Mouse (Mus musculus) neural tube, embryonic 15.5 days (tissue): ENCODE data around the gene Plcb4. TPM values are rescaled to one million over a fixed set of nuclear protein-coding genes. Genes with fewer than 3 reads are reported as not detected.
"Not testable (repeated sequence)": the region's sequence is repeated elsewhere in the genome, so short reads cannot be mapped to it uniquely, and the experiment has no call there.

Experiments used
- ATAC-seq: fragments of 200-750 bp; cut with Nextera tagmentation; 2 replicates; pipeline ENCODE4 v1.8.0; 2017; ENCODE audit warnings: mild to moderate bottlenecking, moderate TSS enrichment, moderate library complexity; ENCODE audit not compliant: low FRiP score
- H3K27ac ChIP-seq: fragments of 300-500 bp; sonication (generic); replicated peaks from 2 replicates; pipeline ENCODE4 v1.5.1; 2015; ENCODE audit warnings: mild to moderate bottlenecking, inconsistent platforms
- H3K27me3 ChIP-seq: fragments of 300-500 bp; sonication (generic); replicated peaks from 2 replicates; pipeline ENCODE4 v1.6.1; 2015; ENCODE audit warnings: inconsistent platforms
- H3K36me3 ChIP-seq: fragments of 300-500 bp; sonication (generic); 2 replicates; pipeline ENCODE4 v1.6.1; 2015; ENCODE audit warnings: inconsistent platforms
- H3K4me1 ChIP-seq: fragments of 300-500 bp; sonication (generic); 2 replicates; pipeline ENCODE4 v1.6.1; 2015; ENCODE audit warnings: inconsistent platforms
- H3K4me2 ChIP-seq: fragments of 300-500 bp; sonication (generic); 2 replicates; pipeline ENCODE4 v1.6.1; 2015; ENCODE audit warnings: inconsistent platforms, mild to moderate bottlenecking, moderate library complexity
- H3K4me3 ChIP-seq: fragments of 300-500 bp; sonication (generic); replicated peaks from 2 replicates; pipeline ENCODE4 v1.5.1; 2015; ENCODE audit warnings: mild to moderate bottlenecking, inconsistent platforms
- H3K9ac ChIP-seq: fragments of 300-500 bp; sonication (generic); replicated peaks from 2 replicates; pipeline ENCODE4 v1.6.1; 2015; ENCODE audit warnings: mild to moderate bottlenecking, inconsistent platforms
- H3K9me3 ChIP-seq: fragments of 300-500 bp; sonication (generic); replicated peaks from 2 replicates; pipeline ENCODE4 v1.6.1; 2016; ENCODE audit warnings: inconsistent platforms
- WGBS: fragments of 180-500 bp; shearing (Covaris S2); methylation state at CpG from one replicate; pipeline ENCODE4 v1.1.7; 2015; ENCODE audit warnings: mixed read lengths; 5-methylcytosine and 5-hydroxymethylcytosine counted together
- polyA plus RNA-seq: library from polyadenylated mRNA; unstranded; fragments of >200 nt; fragmentation: Nextera tagmentation; extraction: Ambion mirVana; gene quantifications from 2 replicates; pipeline ENCODE4 v1.2.1, GENCODE M21; 2015

Gene Plcb4
- polyA plus RNA-seq, 1 experiment from 2014 or later, result 35.5 TPM

DNA sequence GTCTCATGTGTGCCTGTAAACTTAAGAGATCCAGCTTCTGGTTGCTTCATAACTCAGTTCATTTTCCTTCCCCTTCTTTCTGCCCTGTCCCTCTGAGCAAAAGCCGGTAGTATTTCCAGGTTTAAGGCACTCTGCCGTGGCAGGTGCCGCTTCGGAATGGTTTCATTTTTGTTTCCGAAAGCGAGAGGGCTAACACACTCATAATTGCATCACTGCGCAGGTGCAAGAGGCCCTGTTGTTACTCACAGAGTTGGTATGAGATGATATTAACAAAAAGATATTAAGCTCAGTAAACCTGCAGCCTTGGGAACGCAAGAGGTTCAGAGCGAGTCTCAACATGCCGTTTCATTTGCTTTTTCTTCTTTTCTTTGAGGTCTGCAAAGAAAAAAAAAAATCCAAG, 65.7 kb downstream of the Plcb4 start:
- Histone ChIP-seq H3K9ac (no peak overlapping the region), H3K36me3 (no peaks in the 10 kb centered on the region), H3K9me3 (no peaks in the 10 kb centered on the region), H3K27ac (no peak overlapping the region), H3K4me2 (no peak overlapping the region), H3K4me3 (no peak overlapping the region), H3K27me3 (no peaks in the 10 kb centered on the region), H3K4me1 (0 out of 2 replicates have a peak, but pooled peaks cover 10% of the 10 kb centered on the region)
- WGBS, result 91% methylated on average over 10 of the region's 10 CpGs
- ATAC-seq, result no peak

GRCm38 (mm10) chr2:135725362-135725761, 66.6 kb downstream of the Plcb4 start:
- Histone ChIP-seq H3K4me3 (no peak overlapping the region), H3K27me3 (no peaks in the 10 kb centered on the region), H3K36me3 (no peaks in the 10 kb centered on the region), H3K4me2 (no peak overlapping the region), H3K9ac (no peak overlapping the region), H3K27ac (no peak overlapping the region), H3K9me3 (no peaks in the 10 kb centered on the region), H3K4me1 (0 out of 2 replicates have a peak, but pooled peaks cover 10% of the 10 kb centered on the region)
- no peak for ATAC-seq
- WGBS, result 81% methylated on average over 4 of the region's 4 CpGs

GRCm38 (mm10) chr2:135727088-135727487, 68.3 kb downstream of the Plcb4 start:
- Histone ChIP-seq H3K27me3 (no peaks in the 10 kb centered on the region), H3K9ac (no peak overlapping the region), H3K36me3 (no peaks in the 10 kb centered on the region), H3K4me3 (no peak overlapping the region), H3K27ac (no peak overlapping the region), H3K9me3 (no peaks in the 10 kb centered on the region), H3K4me2 (no peak overlapping the region), H3K4me1 (0 out of 2 replicates have a peak, but pooled peaks cover 10% of the 10 kb centered on the region)
- ATAC-seq, result no peak; the same call in 1 of the 2 replicates
- 87% methylated on average over 9 of the region's 9 CpGs for WGBS

DNA sequence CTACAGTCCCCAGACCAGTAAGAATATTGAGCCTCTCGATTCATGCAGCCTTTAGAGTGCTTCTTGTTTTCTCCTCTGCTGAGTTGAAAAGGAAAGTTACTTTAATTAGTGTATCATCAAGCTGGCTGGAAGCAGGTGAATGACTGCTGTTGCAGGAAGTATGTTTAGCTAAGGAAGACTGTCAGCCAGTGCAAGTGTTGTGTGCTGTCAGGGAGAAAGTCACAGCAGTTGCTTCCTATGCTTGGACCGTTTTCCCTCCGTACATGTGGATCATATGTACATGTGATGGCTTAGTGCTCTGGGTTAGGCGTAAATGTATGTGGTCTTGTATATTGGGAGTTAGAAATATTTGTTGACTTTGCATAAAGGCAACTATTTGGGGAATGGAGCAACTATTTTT, 69.1 kb downstream of the Plcb4 start:
- 0 out of 2 replicates have a peak, but pooled peaks cover 10% of the 10 kb centered on the region for H3K4me1 ChIP-seq
- no peak overlapping the region for H3K27ac ChIP-seq
- H3K27me3 ChIP-seq, result no peaks in the 10 kb centered on the region
- ATAC-seq, result no peak
- WGBS, result 80% methylated on average over 4 of the region's 4 CpGs
- H3K4me2 ChIP-seq, result no peak overlapping the region
- no peaks in the 10 kb centered on the region for H3K36me3 ChIP-seq
- H3K9me3 ChIP-seq, result no peaks in the 10 kb centered on the region
- no peak overlapping the region for H3K9ac ChIP-seq
- no peak overlapping the region for H3K4me3 ChIP-seq

- Histone ChIP-seq H3K4me2 (no peak overlapping the region), H3K36me3 (no peaks in the 10 kb centered on the region), H3K9me3 (no peaks in the 10 kb centered on the region), H3K4me3 (no peak overlapping the region), H3K4me1 (peaks cover 22% of the 10 kb centered on the region; the same call in 1 of the 2 replicates), H3K27me3 (no peaks in the 10 kb centered on the region), H3K27ac (no peak overlapping the region), H3K9ac (no peak overlapping the region)
- 46% methylated on average over 6 of the region's 6 CpGs for WGBS
- no peak for ATAC-seq
Measured at GRCm38 (mm10) chr2:135731591-135731990, 72.8 kb downstream of the Plcb4 start.

GRCm38 (mm10) chr2:135732651-135733050, 73.8 kb downstream of the Plcb4 start:
- no peak overlapping the region for H3K4me3 ChIP-seq

DNA sequence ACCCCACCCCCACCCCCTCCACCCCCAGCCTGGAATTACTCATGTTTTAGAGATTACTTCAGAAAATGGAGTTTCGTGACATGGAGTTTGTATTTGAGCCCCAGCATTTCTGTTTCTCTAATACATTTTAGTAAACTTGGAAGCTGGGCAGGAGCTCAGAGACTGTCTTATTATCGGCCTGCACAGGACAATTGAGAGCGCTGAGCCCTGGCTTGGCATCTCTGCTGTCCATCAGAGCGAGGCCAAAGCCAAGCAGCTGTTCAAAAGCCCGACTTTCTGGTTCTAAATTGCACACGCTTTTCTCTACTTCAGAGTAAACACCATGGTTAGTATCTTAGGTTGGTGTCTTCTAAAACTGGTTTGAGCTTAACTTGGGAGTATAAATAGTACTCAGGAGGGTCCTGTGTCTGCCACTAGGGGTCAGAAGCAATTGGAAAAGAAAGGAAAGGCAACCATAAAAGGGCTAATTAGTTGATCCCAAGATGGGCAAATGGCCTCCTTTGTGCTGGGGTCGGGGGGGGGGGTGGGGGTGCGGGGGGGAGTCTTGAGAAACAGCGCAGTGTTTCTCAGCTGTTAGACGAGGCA, 75.2 kb downstream of the Plcb4 start:
- no peaks in the 10 kb centered on the region for H3K36me3 ChIP-seq
- H3K4me3 ChIP-seq, result no peak overlapping the region
- 28% methylated on average over 10 of the region's 10 CpGs for WGBS
- 0 out of 2 replicates have a peak, but pooled peaks have one; percentile 39 for ATAC-seq
- no peaks in the 10 kb centered on the region for H3K27me3 ChIP-seq
- peaks cover 12% of the 10 kb centered on the region; the same call in 1 of the 2 replicates for H3K4me1 ChIP-seq
- H3K9me3 ChIP-seq, result no peaks in the 10 kb centered on the region
- no peak overlapping the region for H3K4me2 ChIP-seq
- H3K9ac ChIP-seq, result no peak overlapping the region
- no peak overlapping the region for H3K27ac ChIP-seq

More at GRCm38 (mm10) chr2:135732651-135733050, 73.8 kb downstream of the Plcb4 start:
- Histone ChIP-seq H3K9me3 (no peaks in the 10 kb centered on the region), H3K27me3 (no peaks in the 10 kb centered on the region), H3K36me3 (no peaks in the 10 kb centered on the region), H3K4me2 (no peak overlapping the region), H3K9ac (no peak overlapping the region), H3K4me1 (peaks cover 15% of the 10 kb centered on the region; the same call in 1 of the 2 replicates), H3K27ac (no peak overlapping the region)
- WGBS, result 80% methylated on average over 4 of the region's 4 CpGs
- no peak for ATAC-seq

DNA sequence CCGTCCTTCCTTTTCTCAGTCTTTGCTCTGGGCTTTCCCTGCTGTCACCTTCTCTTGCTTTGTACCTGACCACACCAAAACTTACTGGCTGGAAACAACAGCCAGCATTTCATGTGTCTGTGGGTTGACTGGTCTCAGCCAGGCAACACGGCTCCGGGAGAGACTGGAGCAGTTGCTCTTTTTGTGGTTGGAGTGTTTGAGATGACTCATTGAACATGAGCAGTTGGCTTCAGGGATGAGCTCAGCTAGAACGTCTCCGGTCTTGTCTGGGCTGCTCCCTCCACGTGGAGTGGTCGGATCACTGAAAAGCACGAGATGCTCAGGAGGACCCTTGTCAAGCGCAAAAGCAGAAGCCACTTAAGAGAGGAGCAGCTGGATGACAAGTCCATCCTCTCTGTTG, 78.7 kb downstream of the Plcb4 start:
- H3K4me1 ChIP-seq, result peaks cover 12% of the 10 kb centered on the region; the same call in 1 of the 2 replicates
- no peaks in the 10 kb centered on the region for H3K27me3 ChIP-seq
- no peaks in the 10 kb centered on the region for H3K9me3 ChIP-seq
- no peak for ATAC-seq
- no peak overlapping the region for H3K9ac ChIP-seq
- no peak overlapping the region for H3K27ac ChIP-seq
- H3K4me3 ChIP-seq, result no peak overlapping the region
- H3K36me3 ChIP-seq, result no peaks in the 10 kb centered on the region
- H3K4me2 ChIP-seq, result no peak overlapping the region
- WGBS, result 88% methylated on average over 9 of the region's 9 CpGs

DNA sequence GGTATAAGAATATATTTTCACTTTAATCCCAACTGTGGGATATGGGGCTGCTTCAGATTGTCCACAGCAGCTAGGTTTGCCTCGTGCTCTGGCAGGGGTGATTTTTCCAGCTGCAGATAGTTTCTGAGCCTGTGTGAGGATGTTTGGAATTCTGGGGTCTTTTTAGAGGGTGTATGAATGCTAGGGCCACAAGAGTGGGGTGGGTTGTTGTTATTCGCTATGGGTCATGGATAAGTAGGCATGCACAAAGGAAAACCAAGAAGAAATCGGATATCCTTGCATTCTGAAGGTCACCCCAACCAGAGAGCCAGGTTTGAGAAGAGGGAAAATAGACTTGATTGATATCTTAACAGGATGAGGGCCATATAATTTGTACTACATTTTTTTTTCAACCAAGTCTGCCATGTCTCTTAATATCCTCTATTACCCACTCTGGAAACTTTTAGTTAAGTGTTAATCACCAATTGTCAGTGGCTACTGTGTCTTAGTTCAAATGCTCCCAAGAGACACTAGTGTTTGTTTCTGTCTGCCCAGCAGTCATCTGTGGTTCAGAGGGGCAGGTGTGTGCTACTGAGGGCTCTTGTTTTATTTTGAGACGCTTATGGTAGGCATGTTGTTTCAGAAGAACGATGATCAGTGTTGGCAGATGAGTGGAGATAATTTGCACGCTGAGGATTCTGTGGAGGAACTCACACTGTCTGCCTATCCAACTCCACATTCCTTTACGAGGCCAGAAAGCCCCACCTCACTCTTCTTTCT, 79.4 kb downstream of the Plcb4 start:
- 91% methylated on average over 7 of the region's 7 CpGs for WGBS
- not testable (repeated sequence) for H3K4me3 ChIP-seq, H3K27me3 ChIP-seq, ATAC-seq, H3K4me2 ChIP-seq, H3K9me3 ChIP-seq, H3K36me3 ChIP-seq, H3K9ac ChIP-seq, H3K27ac ChIP-seq
- peaks cover 16% of the 10 kb centered on the region; the same call in 1 of the 2 replicates for H3K4me1 ChIP-seq

DNA sequence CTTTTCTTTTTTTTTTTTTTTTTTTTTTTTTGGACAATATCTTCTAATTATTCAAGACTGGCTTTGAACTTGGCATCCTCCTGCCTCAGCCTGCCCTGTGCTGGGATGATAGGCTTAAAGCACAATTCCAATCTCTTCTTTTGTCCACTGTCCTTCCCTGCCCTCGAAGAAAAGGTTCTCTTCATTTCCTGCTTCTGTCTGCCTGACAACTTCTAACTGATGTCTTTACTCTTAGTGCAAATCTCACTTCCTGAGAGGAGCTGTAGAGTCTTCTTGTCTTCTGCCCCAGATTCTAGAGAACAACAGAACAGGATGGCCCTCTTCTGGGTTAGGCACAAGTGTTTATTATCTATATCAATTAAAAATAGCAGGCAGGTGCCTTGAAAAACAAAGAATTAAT, 80.1 kb downstream of the Plcb4 start:
- Histone ChIP-seq H3K4me1 (peaks cover 17% of the 10 kb centered on the region; the same call in 1 of the 2 replicates), H3K27me3 (no peaks in the 10 kb centered on the region), H3K4me3 (no peak overlapping the region), H3K36me3 (no peaks in the 10 kb centered on the region), H3K4me2 (no peak overlapping the region), H3K9me3 (no peaks in the 10 kb centered on the region), H3K9ac (no peak overlapping the region), H3K27ac (no peak overlapping the region)
- no peak for ATAC-seq
- 89% methylated on average over 1 of the region's 1 CpGs for WGBS

GRCm38 (mm10) chr2:135742954-135743700, 84.3 kb downstream of the Plcb4 start:
- WGBS, result 53% methylated on average over 10 of the region's 10 CpGs
- Histone ChIP-seq H3K4me2 (no peak overlapping the region), H3K36me3 (no peaks in the 10 kb centered on the region), H3K27ac (0 out of 2 replicates have a peak overlapping the region, but pooled peaks have one; percentile 4), H3K27me3 (no peaks in the 10 kb centered on the region), H3K9me3 (no peaks in the 10 kb centered on the region), H3K4me3 (no peak overlapping the region), H3K4me1 (0 out of 2 replicates have a peak, but pooled peaks cover 6% of the 10 kb centered on the region), H3K9ac (no peak overlapping the region)
- no peak for ATAC-seq
